8 mouse cellular contexts compared by ENCODE assay signal in genomic region chr17:34606186-34607039, GRCm38 (mm10). TPM values are rescaled to one million over a fixed set of nuclear protein-coding genes. Genes with fewer than 3 reads are reported as not detected.
DNase-seq lines count a peak whose midpoint lies in the region; ATAC-seq lines count a peak whose summit lies in the region.

No protein-coding gene starts in this region.

- ATAC-seq in megakaryocyte, adult 5-6 weeks (ENCODE audit: poor library complexity, severe bottlenecking) = no peak
- ATAC-seq in monocyte, adult 5-6 weeks (replicated peaks; ENCODE audit: insufficient number of reproducible peaks, low FRiP score, low TSS enrichment, poor library complexity, severe bottlenecking) = no peak

- peaks cover 48% of the 10 kb centered on the region for H3K36me3 ChIP-seq in megakaryocyte, embryonic 14.5 days (replicated peaks; ENCODE audit: low read length)
- H3K36me3 ChIP-seq in hindbrain, embryonic 10.5 days = peaks cover 43% of the 10 kb centered on the region

- 17% methylated on average over 32 of the region's 32 CpGs for whole genome bisulfite sequencing in hindbrain, embryonic 10.5 days

- H3K4me1 ChIP-seq in megakaryocyte, embryonic 14.5 days = peaks cover 73% of the 10 kb centered on the region
- H3K4me1 ChIP-seq in hindbrain, embryonic 10.5 days (replicated peaks) = peaks cover 61% of the 10 kb centered on the region

- DNase-seq in adrenal gland, adult 2 months = peak; percentile 48
- DNase-seq in adrenal gland, postnatal 25 days = no peak
- DNase-seq in hindbrain, embryonic 10.5 days (ENCODE audit: low spot score) = peak; percentile 56
- DNase-seq in lung, postnatal 10 days = peak; percentile 54
- DNase-seq in urinary bladder, postnatal 25 days (ENCODE audit: low spot score) = no peak

- peak overlapping the region; percentile 97 for H3K27ac ChIP-seq in hindbrain, embryonic 10.5 days

- H3K4me3 ChIP-seq in megakaryocyte, embryonic 14.5 days (replicated peaks) = peak overlapping the region; percentile 99
- H3K4me3 ChIP-seq in hindbrain, embryonic 10.5 days = peak overlapping the region; percentile 100

- H3K9me3 ChIP-seq in megakaryocyte, embryonic 14.5 days = no peaks in the 10 kb centered on the region
- H3K9me3 ChIP-seq in hindbrain, embryonic 10.5 days = no peaks in the 10 kb centered on the region

- no peaks in the 10 kb centered on the region for H3K27me3 ChIP-seq in megakaryocyte, embryonic 14.5 days (replicated peaks)
- no peaks in the 10 kb centered on the region for H3K27me3 ChIP-seq in hindbrain, embryonic 10.5 days (ENCODE audit: insufficient read depth, poor library complexity, severe bottlenecking)

RNA-seq across cellular contexts. Expression of gene Agpat1, which starts 2.4 kb away (rescaled TPM):
- total RNA-seq in adrenal gland, adult 2 months (2021) = 100 to 1,000 TPM; 113 to 118 TPM
- 275 and 286 TPM in 2 replicates for polyA plus RNA-seq in adrenal gland, adult 2 months (2012; rRNA removed)
- total RNA-seq in adrenal gland, postnatal 25 days (2021) = 105 and 122 TPM in 2 replicates
- polyA plus RNA-seq in megakaryocyte, embryonic 14.5 days (2012; ENCODE audit: insufficient read depth, low replicate concordance) = 165 and 309 TPM in 2 replicates
- 29.0 and 36.5 TPM in 2 replicates for total RNA-seq in megakaryocyte, adult 5-6 weeks (2015)
- total RNA-seq in megakaryocyte, adult 5-6 weeks (2017) = 24.2 and 24.5 TPM in 2 replicates
- polyA plus RNA-seq in hindbrain, embryonic 10.5 days (2016; fragmentation: Nextera tagmentation; extraction: Ambion mirVana) = 68.1 and 104 TPM in 2 replicates
- 14.3 to 26.9 TPM (median 16.4 TPM) in 3 replicates for total RNA-seq in monocyte, adult 5-6 weeks (2017)

RNA-seq across cellular contexts. Expression of gene Rnf5, which starts 2.9 kb away (rescaled TPM):
- 10 to 100 TPM; 77.8 to 92.0 TPM for total RNA-seq in adrenal gland, adult 2 months (2021)
- polyA plus RNA-seq in adrenal gland, adult 2 months (2012; rRNA removed) = 90.8 and 115 TPM in 2 replicates
- 79.3 and 91.3 TPM in 2 replicates for total RNA-seq in adrenal gland, postnatal 25 days (2021)
- 37.8 and 101 TPM in 2 replicates for polyA plus RNA-seq in megakaryocyte, embryonic 14.5 days (2012; ENCODE audit: insufficient read depth, low replicate concordance)
- 44.7 and 59.5 TPM in 2 replicates for total RNA-seq in megakaryocyte, adult 5-6 weeks (2015)
- 8.9 and 11.9 TPM in 2 replicates for total RNA-seq in megakaryocyte, adult 5-6 weeks (2017)
- 202 and 223 TPM in 2 replicates for polyA plus RNA-seq in hindbrain, embryonic 10.5 days (2016; fragmentation: Nextera tagmentation; extraction: Ambion mirVana)
- total RNA-seq in monocyte, adult 5-6 weeks (2017) = 8.6 to 21.8 TPM (median 14.6 TPM) in 3 replicates

RNA-seq across cellular contexts. Expression of gene Ager, which starts 8.8 kb away (rescaled TPM):
- total RNA-seq in adrenal gland, adult 2 months (2021) = under 1 TPM; 0.84 to 0.86 TPM
- 1.3 and 1.5 TPM in 2 replicates for polyA plus RNA-seq in adrenal gland, adult 2 months (2012; rRNA removed)
- 0.57 and 1.5 TPM in 2 replicates for total RNA-seq in adrenal gland, postnatal 25 days (2021)
- 32.8 and 44.2 TPM in 2 replicates for polyA plus RNA-seq in megakaryocyte, embryonic 14.5 days (2012; ENCODE audit: insufficient read depth, low replicate concordance)
- total RNA-seq in megakaryocyte, adult 5-6 weeks (2015) = 1.8 and 4.8 TPM in 2 replicates
- 1.6 and 2.4 TPM in 2 replicates for total RNA-seq in megakaryocyte, adult 5-6 weeks (2017)
- 2.0 and 2.7 TPM in 2 replicates for polyA plus RNA-seq in hindbrain, embryonic 10.5 days (2016; fragmentation: Nextera tagmentation; extraction: Ambion mirVana)
- total RNA-seq in monocyte, adult 5-6 weeks (2017) = 3.7 to 7.3 TPM (median 5.1 TPM) in 3 replicates

RNA-seq across cellular contexts. Expression of gene Egfl8, which starts 9.4 kb away (rescaled TPM):
- total RNA-seq in adrenal gland, adult 2 months (2021) = 1 to 10 TPM; 2.4 to 3.0 TPM
- polyA plus RNA-seq in adrenal gland, adult 2 months (2012; rRNA removed) = 2.4 and 4.2 TPM in 2 replicates
- total RNA-seq in adrenal gland, postnatal 25 days (2021) = 3.0 and 3.8 TPM in 2 replicates
- 1.9 TPM in 1 of 2 replicates, not detected in the other for polyA plus RNA-seq in megakaryocyte, embryonic 14.5 days (2012; ENCODE audit: insufficient read depth, low replicate concordance)
- total RNA-seq in megakaryocyte, adult 5-6 weeks (2015) = 0.82 and 0.91 TPM in 2 replicates
- total RNA-seq in megakaryocyte, adult 5-6 weeks (2017) = 0.57 and 5.0 TPM in 2 replicates
- polyA plus RNA-seq in hindbrain, embryonic 10.5 days (2016; fragmentation: Nextera tagmentation; extraction: Ambion mirVana) = 6.0 and 6.1 TPM in 2 replicates
- total RNA-seq in monocyte, adult 5-6 weeks (2017) = 2.3 to 3.3 TPM (median 3.0 TPM) in 3 replicates

RNA-seq across cellular contexts. Expression of gene Pbx2, which starts 15.3 kb away (rescaled TPM):
- total RNA-seq in adrenal gland, adult 2 months (2021) = 10 to 100 TPM; 35.2 to 42.7 TPM
- 43.4 and 45.6 TPM in 2 replicates for polyA plus RNA-seq in adrenal gland, adult 2 months (2012; rRNA removed)
- 36.4 and 51.6 TPM in 2 replicates for total RNA-seq in adrenal gland, postnatal 25 days (2021)
- polyA plus RNA-seq in megakaryocyte, embryonic 14.5 days (2012; ENCODE audit: insufficient read depth, low replicate concordance) = 108 and 181 TPM in 2 replicates
- total RNA-seq in megakaryocyte, adult 5-6 weeks (2015) = 18.3 and 26.6 TPM in 2 replicates
- 29.3 and 32.7 TPM in 2 replicates for total RNA-seq in megakaryocyte, adult 5-6 weeks (2017)
- polyA plus RNA-seq in hindbrain, embryonic 10.5 days (2016; fragmentation: Nextera tagmentation; extraction: Ambion mirVana) = 17.7 and 17.8 TPM in 2 replicates
- total RNA-seq in monocyte, adult 5-6 weeks (2017) = 26.8 to 34.9 TPM (median 30.9 TPM) in 3 replicates

Comparison
In these comparisons a context has a peak if more than half of its experiments do, and no peak if none do; other contexts are left out.
1. DNase-seq: peak in adrenal gland, adult 2 months (single experiment), hindbrain, embryonic 10.5 days (single experiment) and lung, postnatal 10 days (single experiment); none in adrenal gland, postnatal 25 days (single experiment) and urinary bladder, postnatal 25 days (single experiment).